Mouse (Mus musculus): ENCODE measurements around the gene Tomm40.

GRCm38 (mm10) chr7:19736389-19737057 is 21.3 kb upstream of the Tomm40 start:
- no peak for TF ChIP-seq MYOD1 (IDR thresholded peaks at IDR 0.05; ENCODE audit: control insufficient read depth in 1 of 3, insufficient read length in 2 of 3, low read depth in 2 of 3)
- no peak for TF ChIP-seq USF1 (IDR thresholded peaks at IDR 0.05; ENCODE audit: low read depth)
- TF ChIP-seq CEBPB (IDR thresholded peaks at IDR 0.05; ENCODE audit: insufficient read depth, poor library complexity, severe bottlenecking), result no peak
- TF ChIP-seq MAX (IDR thresholded peaks at IDR 0.05; ENCODE audit: low read depth), result no peak
- no peak for TF ChIP-seq POLR2A (IDR thresholded peaks at IDR 0.05; ENCODE audit: insufficient read length, low read depth)
- TF ChIP-seq POLR2AphosphoS2 (IDR thresholded peaks at IDR 0.05; ENCODE audit: insufficient read length, low read depth), result no peak
- no peak for TF ChIP-seq TCF12 (IDR thresholded peaks at IDR 0.05; ENCODE audit: insufficient read depth, poor library complexity, severe bottlenecking)

Measured in myocyte (in vitro differentiated cells).